Mouse (Mus musculus) CH12.LX (cell line): ENCODE results near the gene Fut11.

Experiments used
- BHLHE40 ChIP-seq: IDR thresholded peaks from 2 replicates; pipeline ENCODE4 v1.6.1; 2011; ENCODE audit warnings: mild to moderate bottlenecking, low read depth, low read length, improper control_type of control experiment
- CTCF ChIP-seq, 2 experiments: IDR thresholded peaks in 1 of 2; conservative IDR thresholded peaks in 1 of 2; 2 replicates each; pipeline ENCODE4 v1.5.1; 2011 to 2012; ENCODE audit warnings: low read depth in 2 of 2, low read length in 2 of 2, improper control_type of control experiment in 1 of 2, inconsistent platforms in 1 of 2, mild to moderate bottlenecking in 1 of 2, moderate library complexity in 1 of 2
- POLR2A ChIP-seq: IDR thresholded peaks from 2 replicates; pipeline ENCODE4 v1.6.1; 2011; ENCODE audit warnings: low read depth, mild to moderate bottlenecking, improper control_type of control experiment, low read length
- POLR2AphosphoS2 ChIP-seq: IDR thresholded peaks from 2 replicates; pipeline ENCODE4 v1.6.1; 2011; ENCODE audit warnings: low read depth, low read length, improper control_type of control experiment
- SIN3A ChIP-seq: IDR thresholded peaks from 2 replicates; pipeline ENCODE4 v1.6.1; 2012; ENCODE audit warnings: low read length, improper control_type of control experiment, inconsistent platforms

DNA sequence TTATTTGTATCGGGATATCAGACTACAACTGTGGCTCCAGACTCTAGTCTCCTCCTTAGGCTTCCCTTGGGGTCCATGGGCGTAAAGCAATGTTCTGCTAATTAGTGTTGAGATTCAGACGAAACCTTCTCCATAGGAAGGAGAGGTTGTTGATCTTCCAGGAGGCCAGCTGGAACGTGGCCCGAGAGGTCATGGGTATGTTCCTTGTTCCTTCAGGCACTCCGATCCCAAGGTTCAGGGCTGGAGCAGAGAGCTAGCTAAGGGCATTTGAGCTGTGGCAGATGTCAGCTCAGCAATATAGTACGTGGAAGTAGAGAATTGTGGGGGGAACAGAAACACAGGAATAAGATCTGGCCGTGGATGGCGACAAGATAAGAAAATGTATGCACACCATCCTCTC, 39.0 kb upstream of the Fut11 start:
- TF ChIP-seq CTCF (conservative IDR thresholded peaks at IDR 0.05 in 1 of 2, IDR thresholded peaks at IDR 0.05 in 1 of 2; ENCODE audit: low read depth in 2 of 2, low read length in 2 of 2) (no peak), BHLHE40 (no peak), POLR2AphosphoS2 (no peak), SIN3A (no peak), POLR2A (no peak)
